Mouse (Mus musculus) neural tube, embryonic 14.5 days (tissue): ENCODE results near the gene Acsl1. TPM values are rescaled to one million over a fixed set of nuclear protein-coding genes. Genes with fewer than 3 reads are reported as not detected.
A peak's percentile ranks its signal among the peaks of the same experiment; 100 is the strongest.

ENCODE experiments used
- ATAC-seq: fragments of 200-750 bp; cut with Nextera tagmentation; 2 replicates; pipeline ENCODE4 v1.8.0; 2017; ENCODE audit warnings: low read depth, mild to moderate bottlenecking, moderate TSS enrichment, moderate library complexity
- H3K27ac ChIP-seq: fragments of 300-500 bp; sonication (generic); 2 replicates; pipeline ENCODE4 v1.5.1; 2014; ENCODE audit warnings: low read depth, mild to moderate bottlenecking, control low read depth, low read length, moderate library complexity, mixed read lengths
- H3K27me3 ChIP-seq: fragments of 300-500 bp; sonication (generic); 2 replicates; pipeline ENCODE4 v1.6.1; 2014; ENCODE audit warnings: low read length; ENCODE audit not compliant: control insufficient read depth, insufficient read depth
- H3K36me3 ChIP-seq: fragments of 300-500 bp; sonication (generic); 2 replicates; pipeline ENCODE4 v1.6.1; 2014; ENCODE audit warnings: low read length, mixed read lengths; ENCODE audit not compliant: control insufficient read depth, insufficient read depth
- H3K4me1 ChIP-seq: fragments of 300-500 bp; sonication (generic); 2 replicates; pipeline ENCODE4 v1.6.1; 2014; ENCODE audit warnings: low read length; ENCODE audit not compliant: control insufficient read depth, insufficient read depth
- H3K4me2 ChIP-seq: fragments of 300-500 bp; sonication (generic); 2 replicates; pipeline ENCODE4 v1.6.1; 2014; ENCODE audit warnings: mild to moderate bottlenecking, low read depth, low read length, control low read depth
- H3K4me3 ChIP-seq: fragments of 300-500 bp; sonication (generic); 2 replicates; pipeline ENCODE4 v1.5.1; 2014; ENCODE audit warnings: low read depth, low read length, control low read depth, mixed read lengths
- H3K9ac ChIP-seq: fragments of 300-500 bp; sonication (generic); replicated peaks from 2 replicates; pipeline ENCODE4 v1.6.1; 2014; ENCODE audit warnings: low read depth, mild to moderate bottlenecking, control low read depth, low read length, mixed read lengths
- H3K9me3 ChIP-seq: fragments of 300-500 bp; sonication (generic); 2 replicates; pipeline ENCODE4 v1.6.1; 2016; ENCODE audit warnings: low read length; ENCODE audit not compliant: control insufficient read depth
- WGBS: fragments of 180-500 bp; shearing (Covaris S2); extraction: QIAGEN DNeasy Blood & Tissue Kit; methylation state at CpG from one replicate; pipeline ENCODE4 v1.1.7; 2014; 5-methylcytosine and 5-hydroxymethylcytosine counted together
- polyA plus RNA-seq: library from polyadenylated mRNA; unstranded; fragments of >200 nt; fragmentation: Nextera tagmentation; extraction: Ambion mirVana; gene quantifications from 2 replicates; pipeline ENCODE4 v1.2.1, GENCODE M21; 2014

Acsl1 gene
- polyA plus RNA-seq, 1 experiment from 2014 or later: 19.9 TPM

- Histone ChIP-seq H3K27me3 (no peaks in the 10 kb centered on the region), H3K4me1 (no peaks in the 10 kb centered on the region), H3K36me3 (no peaks in the 10 kb centered on the region), H3K9ac (no peak overlapping the region), H3K4me3 (no peak overlapping the region), H3K9me3 (no peaks in the 10 kb centered on the region), H3K27ac (no peak overlapping the region), H3K4me2 (no peak overlapping the region)
- WGBS: 25% methylated on average over 4 of the region's 4 CpGs
- ATAC-seq: no peak
These were observed 59.7 kb downstream of the Acsl1 start for GRCm38 (mm10) chr8:46530541-46530940.

DNA sequence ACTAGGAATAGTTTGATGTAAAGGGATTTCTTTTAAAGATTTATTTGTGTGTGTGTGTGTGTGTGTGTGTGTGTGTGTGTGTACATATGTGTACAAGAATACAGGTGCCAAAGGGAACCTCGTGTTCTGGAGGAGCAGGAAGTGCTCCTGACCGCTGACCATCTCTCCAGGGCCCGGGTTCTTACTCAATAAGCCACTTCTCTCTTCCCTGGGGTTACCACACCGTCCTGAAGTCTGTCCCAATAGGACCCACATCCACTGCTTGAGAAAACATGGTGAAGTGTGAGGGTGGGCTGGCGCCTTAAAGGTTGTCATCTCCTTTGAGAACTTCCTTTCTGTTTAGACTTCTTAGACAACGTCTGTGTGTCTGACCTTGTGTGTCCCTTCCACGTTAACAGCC is 63.1 kb downstream of the Acsl1 start:
- Histone ChIP-seq H3K4me2 (no peak overlapping the region), H3K9ac (no peak overlapping the region), H3K27me3 (no peaks in the 10 kb centered on the region), H3K27ac (no peak overlapping the region), H3K36me3 (no peaks in the 10 kb centered on the region), H3K4me3 (no peak overlapping the region), H3K9me3 (no peaks in the 10 kb centered on the region), H3K4me1 (no peaks in the 10 kb centered on the region)
- no peak for ATAC-seq
- 85% methylated on average over 7 of the region's 7 CpGs for WGBS

GRCm38 (mm10) chr8:46539701-46540100 is 68.9 kb downstream of the Acsl1 start:
- 52% methylated on average over 5 of the region's 5 CpGs for WGBS
- Histone ChIP-seq H3K27me3 (no peaks in the 10 kb centered on the region), H3K36me3 (no peaks in the 10 kb centered on the region), H3K4me3 (no peak overlapping the region), H3K4me2 (no peak overlapping the region), H3K4me1 (no peaks in the 10 kb centered on the region), H3K27ac (no peak overlapping the region), H3K9me3 (no peaks in the 10 kb centered on the region), H3K9ac (no peak overlapping the region)
- peak; percentile 51; the same call in 1 of the 2 replicates for ATAC-seq

DNA sequence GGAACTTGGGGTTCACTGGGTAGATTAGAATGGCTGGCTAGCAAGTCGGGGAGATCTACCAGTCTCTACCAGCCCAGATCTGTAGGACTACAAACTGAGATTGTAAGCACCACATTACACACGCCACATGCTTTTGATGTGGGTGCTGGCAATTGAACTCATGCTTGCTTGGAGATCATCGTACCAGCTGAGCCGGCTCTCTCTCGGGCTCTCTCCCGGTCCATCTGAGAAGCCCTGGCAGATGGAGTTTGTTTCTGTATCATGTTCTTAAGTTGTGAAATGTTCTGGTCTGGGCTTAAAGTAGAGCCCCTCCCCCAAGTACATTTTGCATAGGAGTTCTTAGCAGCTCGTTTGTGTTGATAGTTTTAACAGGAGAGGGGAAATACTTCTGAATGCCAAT is 72.4 kb downstream of the Acsl1 start:
- Histone ChIP-seq H3K9ac (no peak overlapping the region), H3K27me3 (no peaks in the 10 kb centered on the region), H3K4me1 (no peaks in the 10 kb centered on the region), H3K9me3 (no peaks in the 10 kb centered on the region), H3K4me3 (no peak overlapping the region), H3K36me3 (no peaks in the 10 kb centered on the region), H3K27ac (no peak overlapping the region), H3K4me2 (no peak overlapping the region)
- 80% methylated on average over 7 of the region's 7 CpGs for WGBS
- no peak for ATAC-seq

- no peak overlapping the region for H3K4me3 ChIP-seq
- H3K27ac ChIP-seq: no peak overlapping the region
- no peaks in the 10 kb centered on the region for H3K36me3 ChIP-seq
- no peak overlapping the region for H3K4me2 ChIP-seq
- ATAC-seq: no peak
- H3K27me3 ChIP-seq: no peaks in the 10 kb centered on the region
- WGBS: 87% methylated on average over 6 of the region's 6 CpGs
- no peaks in the 10 kb centered on the region for H3K9me3 ChIP-seq
- no peaks in the 10 kb centered on the region for H3K4me1 ChIP-seq
- H3K9ac ChIP-seq: no peak overlapping the region
These were observed 72.8 kb downstream of the Acsl1 start for GRCm38 (mm10) chr8:46543662-46544061.

GRCm38 (mm10) chr8:46545854-46546253 is 75.0 kb downstream of the Acsl1 start:
- no peaks in the 10 kb centered on the region for H3K4me1 ChIP-seq
- WGBS: 90% methylated on average over 5 of the region's 5 CpGs
- no peaks in the 10 kb centered on the region for H3K9me3 ChIP-seq
- ATAC-seq: no peak
- H3K4me2 ChIP-seq: no peak overlapping the region
- H3K27me3 ChIP-seq: no peaks in the 10 kb centered on the region
- H3K36me3 ChIP-seq: no peaks in the 10 kb centered on the region
- H3K9ac ChIP-seq: no peak overlapping the region
- H3K27ac ChIP-seq: no peak overlapping the region
- no peak overlapping the region for H3K4me3 ChIP-seq

- Histone ChIP-seq H3K4me1 (no peaks in the 10 kb centered on the region), H3K9ac (no peak overlapping the region), H3K4me2 (no peak overlapping the region), H3K9me3 (no peaks in the 10 kb centered on the region), H3K36me3 (no peaks in the 10 kb centered on the region), H3K27me3 (no peaks in the 10 kb centered on the region), H3K27ac (no peak overlapping the region), H3K4me3 (no peak overlapping the region)
- WGBS: 78% methylated on average over 11 of the region's 11 CpGs
- ATAC-seq: no peak
These were observed 75.8 kb downstream of the Acsl1 start for GRCm38 (mm10) chr8:46546431-46547176.

DNA sequence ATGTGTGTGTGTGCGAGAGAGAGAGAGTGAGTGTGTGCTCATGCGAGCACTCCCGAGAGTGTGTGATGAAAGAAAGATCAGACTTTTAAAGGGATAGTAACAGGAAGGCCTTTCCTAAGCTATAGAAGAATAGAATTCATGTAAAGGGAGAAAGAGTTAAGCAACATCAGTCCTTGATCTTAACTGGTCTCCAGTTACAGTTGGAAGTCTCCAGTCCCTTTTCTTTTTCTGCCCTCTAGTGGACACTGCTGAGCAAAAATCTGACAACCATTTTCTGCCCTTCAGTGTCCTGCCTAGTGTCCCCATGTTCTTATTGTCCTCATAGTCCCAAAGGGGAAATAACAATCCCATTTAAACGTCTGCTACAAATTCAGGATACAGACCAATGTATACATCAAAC is 76.4 kb downstream of the Acsl1 start:
- H3K4me2 ChIP-seq: no peak overlapping the region
- no peak overlapping the region for H3K9ac ChIP-seq
- H3K27me3 ChIP-seq: no peaks in the 10 kb centered on the region
- H3K36me3 ChIP-seq: no peaks in the 10 kb centered on the region
- no peak overlapping the region for H3K27ac ChIP-seq
- H3K9me3 ChIP-seq: no peaks in the 10 kb centered on the region
- WGBS: 51% methylated on average over 4 of the region's 4 CpGs
- H3K4me1 ChIP-seq: peaks cover under 1% of the 10 kb centered on the region; the same call in 1 of the 2 replicates
- H3K4me3 ChIP-seq: no peak overlapping the region
- ATAC-seq: no peak

DNA sequence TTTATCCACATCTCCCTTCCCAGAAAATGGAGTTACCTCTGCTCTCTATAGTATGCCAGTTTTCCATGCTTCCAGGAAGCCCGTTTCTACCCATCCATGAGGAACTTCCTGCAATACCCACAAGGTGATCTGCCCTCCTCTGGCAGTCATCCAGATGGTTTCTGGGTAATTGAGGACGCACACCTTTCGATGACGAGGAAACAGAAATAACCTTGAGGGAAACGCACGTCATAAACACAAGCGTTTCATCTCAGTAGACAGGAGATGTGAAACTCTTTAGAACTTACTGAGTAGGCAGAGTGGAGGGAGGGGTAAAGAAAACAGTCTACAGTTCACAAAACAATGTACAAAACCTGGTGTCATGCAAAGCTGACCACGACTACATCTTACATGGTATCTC is 79.2 kb downstream of the Acsl1 start:
- Histone ChIP-seq H3K4me3 (no peak overlapping the region), H3K27ac (no peak overlapping the region), H3K36me3 (no peaks in the 10 kb centered on the region), H3K4me1 (peaks cover 4% of the 10 kb centered on the region; the same call in 1 of the 2 replicates), H3K9me3 (no peaks in the 10 kb centered on the region), H3K27me3 (no peaks in the 10 kb centered on the region), H3K4me2 (no peak overlapping the region), H3K9ac (no peak overlapping the region)
- no peak for ATAC-seq
- WGBS: 86% methylated on average over 8 of the region's 8 CpGs
